Mouse (Mus musculus) layer of hippocampus, adult 9-11 months (tissue): Measurements from ENCODE around the gene Rtbdn.

ENCODE experiments used
- DNase-seq: peaks from one replicate; pipeline ENCODE4 v3.0.0; 2022

The Rtbdn gene

DNA sequence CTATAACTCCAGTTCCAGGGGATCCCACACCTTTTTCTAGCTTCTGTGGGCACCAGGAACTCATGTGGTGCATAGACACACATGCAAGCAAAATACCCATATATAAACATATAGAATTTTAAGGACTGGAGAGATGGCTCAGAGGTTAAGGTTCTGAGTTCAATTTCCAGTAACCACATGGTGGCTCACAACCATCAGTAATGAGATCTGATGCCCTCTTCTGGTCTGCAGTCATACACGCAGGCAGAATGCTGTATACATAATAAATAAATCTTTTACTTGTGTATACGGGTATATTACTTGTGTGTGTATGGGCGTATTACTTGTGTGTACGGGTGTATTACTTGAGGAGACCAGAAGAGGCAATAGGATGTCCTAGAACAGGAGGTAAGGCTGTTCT, 17.2 kb downstream of the Rtbdn start:
- no peak for DNase-seq

DNA sequence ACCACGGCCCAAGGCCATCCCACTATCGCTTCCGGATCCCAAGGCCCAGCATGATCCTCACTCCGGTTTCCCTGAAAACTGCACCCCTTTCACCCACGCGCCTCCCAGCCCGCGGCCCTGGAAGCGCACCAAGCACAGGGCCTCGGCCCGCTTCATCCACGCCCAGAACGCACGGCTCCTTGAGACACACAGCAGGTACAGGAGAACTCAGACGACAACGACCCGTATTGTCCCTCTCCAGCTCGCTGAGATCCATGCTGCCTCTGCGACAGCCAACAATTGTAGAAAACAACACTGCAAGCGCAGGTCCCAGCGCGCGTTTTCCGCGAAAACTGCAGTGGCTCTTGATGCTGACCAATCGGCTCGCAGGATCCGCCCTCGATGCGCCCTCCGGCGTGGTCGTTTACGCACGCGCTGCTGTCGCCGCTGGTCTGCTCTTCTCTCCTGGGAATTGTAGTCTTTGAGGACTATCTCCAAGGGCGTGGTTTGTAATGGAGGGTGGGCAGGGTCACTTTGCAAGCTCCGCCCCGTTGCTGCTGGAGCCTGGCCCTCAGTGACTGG, 19.0 kb downstream of the Rtbdn start:
- peak; percentile 97 for DNase-seq

DNA sequence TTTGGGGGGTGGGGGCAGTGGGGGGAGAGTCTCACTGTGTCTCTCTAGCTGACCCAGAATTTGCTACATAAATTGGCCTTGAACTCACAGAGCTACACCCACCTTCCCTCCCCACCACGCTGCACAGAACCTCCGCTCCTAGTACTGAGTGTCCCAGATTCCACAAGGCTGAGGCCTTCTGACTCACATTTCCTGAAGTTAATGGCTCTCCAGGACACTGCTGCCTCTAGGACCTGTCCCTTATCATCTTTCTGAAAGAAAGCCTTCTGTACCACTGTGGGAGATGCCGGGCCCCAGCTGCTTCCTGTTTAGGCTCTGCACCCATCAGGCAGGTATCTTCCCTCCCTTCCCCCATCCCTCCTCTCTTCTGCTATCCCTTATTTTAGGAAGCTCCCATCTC, 19.8 kb downstream of the Rtbdn start:
- no peak for DNase-seq

- peak; percentile 13 for DNase-seq
Measured at GRCm38 (mm10) chr8:84967532-84968304, 20.9 kb downstream of the Rtbdn start.

DNA sequence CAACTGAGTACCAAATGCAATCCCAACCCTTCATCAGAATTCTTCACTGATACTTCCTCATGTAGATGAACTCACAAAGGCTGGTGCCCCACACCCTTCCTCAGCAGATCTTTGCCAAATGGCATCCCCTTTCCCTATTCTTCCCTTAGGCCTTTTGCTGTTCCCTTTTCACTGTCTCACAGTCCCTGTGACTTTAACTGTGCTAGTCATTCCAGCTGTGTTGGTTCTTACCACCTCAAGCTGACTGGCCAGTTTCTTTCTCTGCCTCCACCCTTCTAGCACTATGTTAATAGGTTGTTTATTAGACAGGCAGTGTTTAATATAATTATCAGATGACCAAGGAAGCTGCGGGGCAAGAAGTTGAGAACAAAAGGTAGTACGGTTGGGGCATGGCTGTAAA, 21.9 kb downstream of the Rtbdn start:
- DNase-seq = peak; percentile 10

- DNase-seq = peak; percentile 61
Measured at GRCm38 (mm10) chr8:84969241-84970134, 22.7 kb downstream of the Rtbdn start, which contains the start of the genes Gm49661, Prdx2 and Rnaseh2a. Gene Gm49661, minus strand, starts transcription at chr8:84969433. Gene Prdx2, plus strand, starts transcription at chr8:84969587. Gene Rnaseh2a, minus strand, starts transcription at chr8:84969767.

- DNase-seq = peak; percentile 10
Measured at GRCm38 (mm10) chr8:84970135-84970790, 23.5 kb downstream of the Rtbdn start.

DNA sequence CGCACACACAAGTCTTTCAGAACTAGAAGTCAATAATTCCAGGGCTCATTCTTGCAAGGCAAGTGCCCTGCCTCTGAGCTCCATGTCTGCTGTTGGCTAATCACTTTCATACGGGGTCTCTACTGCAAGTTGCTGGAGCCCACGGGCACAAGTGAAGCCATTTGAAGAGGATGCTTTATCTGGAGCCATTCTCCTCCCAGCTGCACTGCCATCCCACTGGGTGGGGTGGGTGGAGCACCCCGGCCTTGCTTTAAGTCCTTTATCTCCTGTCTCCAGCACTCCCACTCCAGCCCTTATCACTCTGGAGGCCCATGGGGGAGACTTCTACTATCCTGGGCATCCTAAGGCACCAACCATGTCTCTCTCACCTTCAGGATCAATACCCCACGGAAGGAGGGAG, 24.1 kb downstream of the Rtbdn start:
- DNase-seq = peak; percentile 3

DNA sequence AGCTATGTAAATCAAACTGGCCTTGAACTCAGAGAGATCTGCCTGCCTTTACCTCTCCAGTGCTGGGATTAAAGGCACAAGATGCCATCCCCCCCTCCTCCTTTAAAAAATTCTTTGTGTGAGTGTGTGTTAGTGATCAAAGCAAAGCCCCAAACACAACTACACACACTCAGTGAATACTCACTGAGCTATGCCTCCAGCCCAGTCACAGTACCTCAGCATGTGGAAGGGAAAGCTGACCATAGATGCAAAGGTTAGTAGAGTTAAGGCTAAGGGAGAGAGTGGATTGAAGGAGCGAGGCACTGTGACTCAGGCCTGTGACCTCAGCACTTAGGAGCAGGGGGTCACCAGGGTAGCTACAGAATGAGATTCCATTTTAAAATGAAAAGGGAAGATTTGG, 26.3 kb downstream of the Rtbdn start:
- DNase-seq = no peak

DNA sequence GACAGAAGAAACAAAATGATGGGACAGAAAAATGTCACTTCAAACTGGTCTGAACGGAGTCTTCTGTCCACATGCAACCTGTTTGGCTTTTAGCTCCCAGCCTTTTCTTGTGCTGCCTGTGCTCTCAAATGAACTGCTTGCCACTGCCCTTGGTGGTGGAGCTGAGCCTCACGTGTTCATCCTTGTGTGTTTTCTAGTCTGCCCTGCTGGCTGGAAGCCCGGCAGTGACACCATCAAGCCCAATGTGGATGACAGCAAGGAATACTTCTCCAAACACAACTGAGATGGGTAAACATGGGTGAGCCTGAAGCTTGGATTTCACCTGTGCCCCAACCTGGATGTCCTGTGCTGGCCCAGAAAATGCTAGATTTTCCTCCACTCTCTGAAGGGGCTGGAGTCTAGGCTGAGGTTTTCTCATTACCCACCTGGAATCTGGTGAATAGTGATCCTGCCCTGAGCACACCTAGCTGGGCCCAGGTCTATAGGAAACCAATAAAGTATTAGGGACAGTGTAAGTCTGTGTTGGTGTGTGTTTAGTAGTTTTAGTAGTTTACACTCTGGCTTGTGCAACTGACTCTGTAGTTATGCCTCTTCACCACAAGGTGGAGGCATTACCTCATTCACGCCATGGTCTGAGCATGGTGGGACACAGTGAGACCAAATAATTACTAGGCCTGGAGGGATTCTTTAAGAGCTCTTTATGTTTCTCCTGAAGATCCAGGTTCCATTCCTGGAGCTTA, 27.2 kb downstream of the Rtbdn start:
- no peak for DNase-seq

GRCm38 (mm10) chr8:84974543-84975142, 27.9 kb downstream of the Rtbdn start:
- DNase-seq = no peak

DNA sequence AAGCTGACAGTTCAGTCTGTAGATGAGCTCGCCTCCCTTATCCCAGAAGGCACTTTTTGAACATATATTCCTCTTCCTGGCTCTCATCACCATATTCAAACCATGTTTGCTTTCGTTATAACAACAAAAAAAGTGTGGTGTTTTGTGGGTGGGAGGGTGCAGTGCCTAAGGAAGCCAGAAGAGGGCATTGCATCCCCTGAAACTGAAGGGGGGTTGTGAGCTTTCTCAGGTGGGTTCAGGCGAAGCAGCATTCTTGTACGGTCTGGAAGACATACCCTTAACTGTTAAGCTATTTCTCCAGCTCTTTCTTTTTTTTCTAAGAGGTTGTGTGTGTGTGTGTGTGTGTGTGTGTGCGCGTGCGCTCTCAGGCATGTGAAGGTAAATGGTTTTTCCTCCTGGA, 28.6 kb downstream of the Rtbdn start:
- no peak for DNase-seq

DNA sequence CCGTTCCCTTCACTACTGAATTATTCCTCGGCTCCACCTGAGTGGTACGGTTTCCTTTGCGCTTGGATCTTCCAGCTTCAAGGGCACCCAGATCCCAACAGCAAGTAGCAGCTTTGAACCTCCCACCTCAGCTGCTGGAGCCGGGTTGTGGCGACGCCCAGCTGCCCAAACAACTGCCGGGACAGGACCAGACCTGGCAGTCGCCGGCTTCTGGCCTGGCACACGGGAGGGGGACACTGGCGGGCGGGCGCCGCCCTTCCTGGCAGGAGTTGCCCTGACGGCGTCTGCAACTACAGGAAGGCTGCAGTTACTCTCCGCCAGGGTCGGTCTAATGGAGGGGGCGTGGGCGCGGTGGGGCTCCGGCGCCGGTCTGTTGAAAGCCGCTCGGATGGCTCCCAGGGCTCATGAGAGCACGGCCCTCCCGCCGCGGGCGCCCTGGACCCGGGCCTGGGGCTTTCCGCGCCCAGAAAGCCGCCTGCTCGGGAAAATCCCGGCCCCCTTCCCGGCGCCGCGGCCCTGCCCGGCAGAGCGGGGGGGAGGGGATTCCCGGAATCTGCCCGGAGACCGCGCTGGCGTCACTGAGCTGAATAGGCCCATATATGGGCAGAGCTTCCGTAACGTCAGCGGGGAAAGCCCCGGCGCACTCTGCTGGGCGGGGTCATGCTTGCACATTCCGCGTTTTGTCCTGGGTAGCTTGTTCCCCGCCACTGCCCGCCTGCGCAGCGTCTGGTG, 29.4 kb downstream of the Rtbdn start:
- peak; percentile 95 for DNase-seq

GRCm38 (mm10) chr8:84976763-84977434, 30.1 kb downstream of the Rtbdn start:
- no peak for DNase-seq

GRCm38 (mm10) chr8:84977435-84978247, 30.9 kb downstream of the Rtbdn start:
- peak; percentile 72 for DNase-seq

GRCm38 (mm10) chr8:84978248-84978940, 31.6 kb downstream of the Rtbdn start, which contains the start of gene Junb:
Gene Junb, minus strand, starts transcription at chr8:84978718.
- peak; percentile 98 for DNase-seq

DNA sequence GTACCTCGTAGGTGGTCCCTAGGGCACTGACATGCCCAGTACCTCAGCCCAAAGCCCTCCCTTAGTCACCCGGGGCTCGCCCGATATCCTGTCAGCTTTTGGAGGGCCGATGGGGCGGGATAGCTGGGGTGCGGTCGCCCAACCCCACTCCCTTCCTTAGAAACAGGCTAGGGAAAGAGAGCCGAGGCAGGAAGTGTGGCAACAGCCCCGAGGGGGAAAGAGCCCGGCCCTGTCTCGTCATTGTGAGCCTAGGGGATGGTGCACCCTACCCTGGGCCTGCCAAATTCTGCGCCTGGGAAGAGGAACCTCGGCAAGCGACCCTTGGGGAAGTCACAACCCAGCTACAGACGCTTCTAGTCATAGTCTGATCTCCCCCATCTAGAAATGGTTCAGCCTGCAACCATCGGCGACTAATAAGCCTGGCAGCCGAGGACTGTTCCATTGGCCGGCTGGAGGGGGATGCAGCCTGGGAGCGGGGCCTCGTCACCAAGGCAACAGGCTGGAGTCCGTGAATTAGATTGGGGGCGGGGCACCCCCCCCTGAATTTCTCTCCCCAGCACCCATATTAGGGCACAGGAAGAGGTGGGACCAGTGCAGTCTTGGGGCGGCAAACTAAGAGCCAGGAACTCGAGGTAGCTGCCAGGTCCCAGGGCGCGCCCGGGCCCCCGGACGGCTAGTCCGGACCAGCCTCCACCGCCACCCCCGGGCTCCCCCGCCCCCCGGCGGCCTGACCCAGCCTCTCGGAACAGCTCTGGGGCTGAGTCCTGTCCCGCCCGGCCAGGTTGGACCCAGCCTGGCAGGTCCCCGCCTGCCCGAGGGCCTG, 33.0 kb downstream of the Rtbdn start:
- peak; percentile 97 for DNase-seq
